Mouse (Mus musculus): ENCODE results near the gene Procr. TPM values are rescaled to one million over a fixed set of nuclear protein-coding genes. Genes with fewer than 3 reads are reported as not detected.
"Not testable (repeated sequence)": the region's sequence is repeated elsewhere in the genome, so short reads cannot be mapped to it uniquely, and the experiment has no call there.

Gene Procr
- polyA plus RNA-seq, 1 experiment from 2014 or later: 1.5 TPM

GRCm38 (mm10) chr2:155728742-155729141 is 22.2 kb upstream of the Procr start:
- peak overlapping the region; percentile 23 for H3K27ac ChIP-seq
- peak overlapping the region; percentile 82 for H3K9ac ChIP-seq
- peaks cover 22% of the 10 kb centered on the region for H3K4me1 ChIP-seq
- ATAC-seq: peak; percentile 11; the same call in 1 of the 2 replicates
- peaks cover 3% of the 10 kb centered on the region; the same call in 1 of the 2 replicates for H3K36me3 ChIP-seq
- WGBS (ENCODE audit: insufficient replicate concordance): 5% methylated on average over 15 of the region's 15 CpGs
- peak overlapping the region; percentile 90 for H3K4me2 ChIP-seq
- no peaks in the 10 kb centered on the region; the same call in 1 of the 2 replicates for H3K27me3 ChIP-seq (replicated peaks)
- no peaks in the 10 kb centered on the region for H3K9me3 ChIP-seq (replicated peaks)
- peak overlapping the region; percentile 81 for H3K4me3 ChIP-seq

GRCm38 (mm10) chr2:155729158-155729645 is 21.7 kb upstream of the Procr start, which contains the start of gene Edem2:
Edem2 (minus strand) TSS chr2:155729475.
- Histone ChIP-seq H3K27me3 (replicated peaks) (peaks cover under 1% of the 10 kb centered on the region), H3K27ac (peak within 1 kb of the TSS; percentile 23), H3K4me3 (peak within 1 kb of the TSS; percentile 81), H3K36me3 (peaks cover 3% of the 10 kb centered on the region; the same call in 1 of the 2 replicates), H3K4me2 (peak within 1 kb of the TSS; percentile 90), H3K4me1 (peaks cover 22% of the 10 kb centered on the region), H3K9ac (peak within 1 kb of the TSS; percentile 82), H3K9me3 (replicated peaks) (no peaks in the 10 kb centered on the region)
- 0% methylated on average over 33 of the region's 33 CpGs for WGBS (ENCODE audit: insufficient replicate concordance)
- peak; percentile 93 for ATAC-seq

GRCm38 (mm10) chr2:155735080-155735479 is 15.8 kb upstream of the Procr start:
- 70% methylated on average over 5 of the region's 5 CpGs for WGBS (ENCODE audit: insufficient replicate concordance)

GRCm38 (mm10) chr2:155735766-155736165 is 15.2 kb upstream of the Procr start, which contains the start of gene Gm17581:
Gm17581 (minus strand) TSS chr2:155735866.
- not testable (repeated sequence) for H3K4me1 ChIP-seq; H3K27ac ChIP-seq; H3K36me3 ChIP-seq; H3K9ac ChIP-seq; H3K9me3 ChIP-seq (replicated peaks); H3K4me3 ChIP-seq; H3K27me3 ChIP-seq (replicated peaks); H3K4me2 ChIP-seq; ATAC-seq
- 61% methylated on average over 5 of the region's 5 CpGs for WGBS (ENCODE audit: insufficient replicate concordance)

More at GRCm38 (mm10) chr2:155735080-155735479, 15.8 kb upstream of the Procr start:
- Histone ChIP-seq H3K27me3 (replicated peaks) (peaks cover 6% of the 10 kb centered on the region), H3K4me2 (no peak overlapping the region), H3K36me3 (no peaks in the 10 kb centered on the region), H3K9me3 (replicated peaks) (no peaks in the 10 kb centered on the region), H3K4me3 (no peak overlapping the region), H3K9ac (no peak overlapping the region), H3K27ac (no peak overlapping the region), H3K4me1 (no peaks in the 10 kb centered on the region)
- ATAC-seq: no peak

GRCm38 (mm10) chr2:155736936-155737335 is 14.0 kb upstream of the Procr start:
- WGBS (ENCODE audit: insufficient replicate concordance): 62% methylated on average over 6 of the region's 6 CpGs
- Histone ChIP-seq H3K4me2 (no peak overlapping the region), H3K4me1 (no peaks in the 10 kb centered on the region), H3K9me3 (replicated peaks) (no peaks in the 10 kb centered on the region), H3K9ac (no peak overlapping the region), H3K27ac (no peak overlapping the region), H3K27me3 (replicated peaks) (peaks cover 6% of the 10 kb centered on the region), H3K36me3 (no peaks in the 10 kb centered on the region), H3K4me3 (no peak overlapping the region)
- ATAC-seq: no peak

GRCm38 (mm10) chr2:155737803-155738202 is 13.1 kb upstream of the Procr start:
- Histone ChIP-seq H3K36me3 (no peaks in the 10 kb centered on the region), H3K9me3 (replicated peaks) (no peaks in the 10 kb centered on the region), H3K27ac (no peak overlapping the region), H3K9ac (no peak overlapping the region), H3K4me3 (no peak overlapping the region), H3K4me2 (no peak overlapping the region), H3K27me3 (replicated peaks) (peaks cover 12% of the 10 kb centered on the region), H3K4me1 (peaks cover 8% of the 10 kb centered on the region)
- 44% methylated on average over 9 of the region's 9 CpGs for WGBS (ENCODE audit: insufficient replicate concordance)
- no peak for ATAC-seq

- Histone ChIP-seq H3K27ac (no peak overlapping the region), H3K4me2 (no peak overlapping the region; the same call in 1 of the 2 replicates), H3K4me3 (no peak overlapping the region), H3K27me3 (replicated peaks) (peaks cover 42% of the 10 kb centered on the region), H3K4me1 (peaks cover 16% of the 10 kb centered on the region), H3K36me3 (no peaks in the 10 kb centered on the region), H3K9me3 (replicated peaks) (no peaks in the 10 kb centered on the region), H3K9ac (no peak overlapping the region)
- no peak for ATAC-seq
- WGBS (ENCODE audit: insufficient replicate concordance): 30% methylated on average over 11 of the region's 11 CpGs
Measured at GRCm38 (mm10) chr2:155742211-155742610, 8.7 kb upstream of the Procr start.

- Histone ChIP-seq H3K4me2 (peak overlapping the region; percentile 32), H3K27ac (no peak overlapping the region), H3K36me3 (no peaks in the 10 kb centered on the region), H3K9me3 (replicated peaks) (no peaks in the 10 kb centered on the region), H3K4me1 (peaks cover 16% of the 10 kb centered on the region), H3K27me3 (replicated peaks) (peaks cover 44% of the 10 kb centered on the region), H3K4me3 (no peak overlapping the region), H3K9ac (no peak overlapping the region)
- 14% methylated on average over 12 of the region's 12 CpGs for WGBS (ENCODE audit: insufficient replicate concordance)
- peak; percentile 62; the same call in 1 of the 2 replicates for ATAC-seq
Measured at GRCm38 (mm10) chr2:155742931-155743337, 8.0 kb upstream of the Procr start.

GRCm38 (mm10) chr2:155743351-155743750 is 7.6 kb upstream of the Procr start:
- Histone ChIP-seq H3K4me1 (peaks cover 16% of the 10 kb centered on the region), H3K9me3 (replicated peaks) (no peaks in the 10 kb centered on the region), H3K4me3 (no peak overlapping the region), H3K36me3 (no peaks in the 10 kb centered on the region), H3K27ac (no peak overlapping the region), H3K27me3 (replicated peaks) (peaks cover 44% of the 10 kb centered on the region), H3K4me2 (no peak overlapping the region), H3K9ac (no peak overlapping the region)
- 38% methylated on average over 9 of the region's 9 CpGs for WGBS (ENCODE audit: insufficient replicate concordance)
- no peak for ATAC-seq

- WGBS (ENCODE audit: insufficient replicate concordance): 24% methylated on average over 3 of the region's 3 CpGs
- H3K9me3 ChIP-seq (replicated peaks): no peaks in the 10 kb centered on the region
- peaks cover 57% of the 10 kb centered on the region for H3K27me3 ChIP-seq (replicated peaks)
- H3K27ac ChIP-seq: no peak overlapping the region
- no peak overlapping the region for H3K9ac ChIP-seq
- no peak overlapping the region for H3K4me3 ChIP-seq
- H3K4me2 ChIP-seq: no peak overlapping the region
- no peaks in the 10 kb centered on the region for H3K36me3 ChIP-seq
- peaks cover 16% of the 10 kb centered on the region for H3K4me1 ChIP-seq
- no peak for ATAC-seq
Measured at GRCm38 (mm10) chr2:155745487-155745886, 5.4 kb upstream of the Procr start.

GRCm38 (mm10) chr2:155749394-155749793 is 1.5 kb upstream of the Procr start:
- Histone ChIP-seq H3K9ac (no peak overlapping the region), H3K27me3 (replicated peaks) (peaks cover 77% of the 10 kb centered on the region), H3K9me3 (replicated peaks) (no peaks in the 10 kb centered on the region), H3K36me3 (no peaks in the 10 kb centered on the region), H3K4me2 (no peak overlapping the region), H3K4me3 (no peak overlapping the region), H3K4me1 (0 out of 2 replicates have a peak, but pooled peaks cover 11% of the 10 kb centered on the region), H3K27ac (no peak overlapping the region)
- no peak for ATAC-seq
- 75% methylated on average over 4 of the region's 4 CpGs for WGBS (ENCODE audit: insufficient replicate concordance)

- H3K9me3 ChIP-seq (replicated peaks): no peaks in the 10 kb centered on the region
- H3K9ac ChIP-seq: no peak overlapping the region
- no peak for ATAC-seq
- no peak overlapping the region for H3K4me2 ChIP-seq
- no peaks in the 10 kb centered on the region for H3K36me3 ChIP-seq
- peaks cover 54% of the 10 kb centered on the region for H3K27me3 ChIP-seq (replicated peaks)
- no peak overlapping the region for H3K4me3 ChIP-seq
- WGBS (ENCODE audit: insufficient replicate concordance): 4% methylated on average over 1 of the region's 1 CpGs
- H3K4me1 ChIP-seq: 0 out of 2 replicates have a peak, but pooled peaks cover 10% of the 10 kb centered on the region
- no peak overlapping the region for H3K27ac ChIP-seq
Measured at GRCm38 (mm10) chr2:155755746-155756145, 4.8 kb downstream of the Procr start.

Data from liver, embryonic 12.5 days (tissue).